Mouse (Mus musculus) heart, adult 2 months (tissue): Measurements from ENCODE around the gene Fcrlb. TPM values are rescaled to one million over a fixed set of nuclear protein-coding genes. Genes with fewer than 3 reads are reported as not detected.
A peak's percentile ranks its signal among the peaks of the same experiment; 100 is the strongest.

ENCODE experiments used
- DNase-seq, 2 experiments: peaks; one replicate each; pipeline ENCODE4 v3.0.0; 2021
- H3K27ac ChIP-seq: fragments of 200-600 bp; 2 replicates; pipeline ENCODE4 v1.8.1; 2022
- H3K27me3 ChIP-seq: fragments of 200-500 bp; 2 replicates; pipeline ENCODE4 v1.6.1; 2012; ENCODE audit warnings: mild to moderate bottlenecking, low read length, inconsistent platforms, mixed read lengths; ENCODE audit not compliant: control insufficient read depth, insufficient read depth
- H3K36me3 ChIP-seq: fragments of 200-500 bp; 2 replicates; pipeline ENCODE4 v1.6.1; 2012; ENCODE audit warnings: low read length, inconsistent platforms; ENCODE audit not compliant: control insufficient read depth, insufficient read depth
- H3K4me1 ChIP-seq: fragments of 200-500 bp; 2 replicates; pipeline ENCODE4 v1.6.1; 2011; ENCODE audit warnings: low read length; ENCODE audit not compliant: control insufficient read depth, insufficient read depth
- H3K4me3 ChIP-seq: fragments of 200-600 bp; 2 replicates; pipeline ENCODE4 v1.8.1; 2022
- H3K79me2 ChIP-seq: fragments of 200-500 bp; replicated peaks from 2 replicates; pipeline ENCODE4 v1.6.1; 2012; ENCODE audit warnings: mild to moderate bottlenecking, inconsistent platforms, low read length, moderate library complexity, mixed read lengths; ENCODE audit not compliant: control insufficient read depth, insufficient read depth
- H3K9ac ChIP-seq: fragments of 200-500 bp; 2 replicates; pipeline ENCODE4 v1.6.1; 2012; ENCODE audit warnings: low read depth, mild to moderate bottlenecking, control low read depth, inconsistent platforms, low read length, mixed read lengths
- CTCF ChIP-seq: fragments of 200-600 bp; IDR thresholded peaks from 2 replicates; pipeline ENCODE4 v1.8.1; 2022; ENCODE audit warnings: antibody characterized with exemption, mild to moderate bottlenecking, moderate library complexity
- EP300 ChIP-seq: fragments of 200-500 bp; IDR thresholded peaks from 2 replicates; pipeline ENCODE4 v1.6.1; 2011; ENCODE audit warnings: low read depth, low read length, control low read depth; ENCODE audit not compliant: insufficient read depth
- POLR2A ChIP-seq: fragments of 200-500 bp; IDR thresholded peaks from 2 replicates; pipeline ENCODE4 v1.6.1; 2011; ENCODE audit warnings: mild to moderate bottlenecking, low read depth, low read length, control low read depth; ENCODE audit not compliant: insufficient read depth
- WGBS: fragments of 180-500 bp; shearing (Covaris S2); methylation state at CpG from one replicate; pipeline ENCODE4 v1.1.7; 2018; 5-methylcytosine and 5-hydroxymethylcytosine counted together
- intact Hi-C: fragments of 180-260 bp; cut with DNase I; formaldehyde crosslinking; loops from one replicate; pipeline ENCODE4 v1.15.1; 2025
- polyA plus RNA-seq: library from polyadenylated mRNA; depleted of rRNA; stranded (reverse); fragments of >200 nt; gene quantifications from 2 replicates; pipeline ENCODE4 v1.2.3, GENCODE M21; 2012
- total RNA-seq, 2 experiments: library from RNA; stranded (reverse); gene quantifications; 2 replicates each; pipeline ENCODE4 v1.2.3; 2021

The Fcrlb gene
- total and polyA plus RNA-seq, 3 experiments = not detected

DNA sequence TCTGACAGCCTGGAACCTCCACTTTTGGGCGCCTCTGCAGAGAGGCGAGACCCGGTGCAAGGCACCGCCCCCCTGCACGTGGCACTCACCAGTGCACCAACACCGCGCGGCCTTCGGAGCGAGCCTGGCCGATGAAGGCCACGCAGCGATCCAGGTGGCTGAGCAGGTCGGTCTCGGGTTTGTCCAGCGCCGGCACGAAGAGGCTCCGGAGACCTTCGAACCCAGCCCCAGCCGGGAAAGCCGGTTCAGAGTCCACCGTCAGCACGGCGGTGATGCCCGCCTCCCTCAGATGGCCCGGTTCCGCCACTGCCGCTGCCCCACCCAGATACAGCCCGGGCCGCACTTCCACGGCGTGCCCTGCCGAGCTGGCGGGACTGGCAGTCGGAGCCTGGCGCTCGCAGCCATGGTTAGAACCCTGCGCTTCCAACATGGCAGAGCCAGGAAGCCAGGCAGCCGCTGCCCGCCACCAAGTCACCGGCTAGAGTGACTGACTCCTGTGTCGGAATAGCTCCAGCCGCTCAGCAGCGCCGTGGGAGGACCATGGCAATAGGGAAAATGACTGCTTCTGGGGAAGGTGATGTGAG, 27.7 kb downstream of the Fcrlb start, which contains the start of the genes Gm26620 and Dusp12:
Gene Gm26620, plus strand, starts transcription at position 88 of the 584 bp plus-strand sequence.
Gene Dusp12, minus strand, starts transcription at position 563 of the 584 bp plus-strand sequence.
- peak; percentile 86 to 88 for DNase-seq
- intact Hi-C loops = loop anchor here (1.0 kb wide), 1 partner anchor 18 kb away; the partner anchor contains the start of gene Atf6
- peaks cover 2% of the 10 kb centered on the region for H3K4me1 ChIP-seq
- under 1% methylated on average over 46 of the region's 46 CpGs for WGBS
- H3K9ac ChIP-seq = peak within 1 kb of the TSS; percentile 97
- H3K27me3 ChIP-seq = no peaks in the 10 kb centered on the region
- no peaks in the 10 kb centered on the region; the same call in 1 of the 2 replicates for H3K79me2 ChIP-seq
- TF ChIP-seq CTCF (peak; percentile 87), POLR2A (peak; percentile 48; the same call in 1 of the 2 replicates), EP300 (no peak)
- H3K36me3 ChIP-seq = peaks cover under 1% of the 10 kb centered on the region; the same call in 1 of the 2 replicates
- peak within 1 kb of the TSS; percentile 82 for H3K27ac ChIP-seq
- peak within 1 kb of the TSS; percentile 85 for H3K4me3 ChIP-seq

DNA sequence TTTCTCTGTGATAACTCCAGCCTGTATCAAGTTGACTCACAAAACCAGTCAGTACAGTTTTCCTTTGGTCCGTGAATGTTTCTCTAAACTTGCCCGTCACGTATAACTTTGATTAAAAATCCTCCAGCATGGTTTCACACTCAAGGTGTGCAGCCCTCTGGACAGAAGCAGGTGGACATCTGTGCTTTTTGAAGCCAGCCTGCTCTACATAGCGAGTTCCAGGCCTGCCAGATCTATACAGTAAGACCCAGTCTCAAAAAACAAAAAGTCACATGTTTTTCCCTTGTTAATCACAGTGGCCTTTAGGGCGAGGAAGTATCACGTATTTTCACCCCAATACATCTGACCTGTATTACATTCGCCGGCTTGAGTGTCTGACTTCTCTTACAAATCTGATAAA, 28.4 kb downstream of the Fcrlb start:
- Histone ChIP-seq H3K4me3 (peak overlapping the region; percentile 85), H3K27ac (no peak overlapping the region), H3K27me3 (no peaks in the 10 kb centered on the region), H3K36me3 (peaks cover 2% of the 10 kb centered on the region; the same call in 1 of the 2 replicates), H3K79me2 (no peaks in the 10 kb centered on the region; the same call in 1 of the 2 replicates), H3K9ac (peak overlapping the region; percentile 97; the same call in 1 of the 2 replicates), H3K4me1 (peaks cover 2% of the 10 kb centered on the region)
- WGBS = 19% methylated on average over 8 of the region's 8 CpGs
- TF ChIP-seq CTCF = no peak
- no peak for TF ChIP-seq POLR2A
- TF ChIP-seq EP300 = no peak
- DNase-seq = no peak
- intact Hi-C loops = no loop called here

DNA sequence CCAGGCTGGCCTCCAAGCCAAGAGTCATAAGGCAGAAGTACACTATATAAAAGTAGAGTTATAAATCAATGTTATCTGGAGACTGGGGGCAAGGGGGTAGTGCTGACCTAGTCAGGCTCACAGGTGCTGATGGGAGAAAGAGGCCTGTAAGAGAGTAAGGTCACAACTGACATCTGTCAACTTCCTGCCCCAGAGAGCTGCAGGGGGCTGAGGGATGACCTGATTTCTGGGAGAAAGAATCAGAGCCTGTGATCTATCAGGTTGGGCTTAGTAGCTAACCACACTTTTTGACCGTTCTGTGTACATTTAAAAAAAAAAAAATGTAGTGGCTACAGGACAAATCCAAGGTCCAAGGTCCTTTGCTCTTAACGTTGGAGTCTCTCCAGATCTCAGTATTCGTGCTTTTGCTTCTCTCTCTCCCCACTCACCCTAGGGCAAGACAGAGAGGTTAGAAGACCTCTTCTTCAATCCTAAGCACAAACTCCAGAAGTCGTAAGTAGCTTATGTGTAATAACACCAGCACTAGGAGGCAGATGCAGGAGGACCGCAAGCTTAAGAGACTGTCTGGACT, 29.7 kb downstream of the Fcrlb start:
- no peaks in the 10 kb centered on the region for H3K27me3 ChIP-seq
- H3K27ac ChIP-seq = no peak overlapping the region
- peaks cover 2% of the 10 kb centered on the region; the same call in 1 of the 2 replicates for H3K36me3 ChIP-seq
- H3K9ac ChIP-seq = no peak overlapping the region
- intact Hi-C loops = no loop called here
- no peak overlapping the region for H3K4me3 ChIP-seq
- H3K4me1 ChIP-seq = peaks cover 2% of the 10 kb centered on the region
- TF ChIP-seq CTCF (no peak), POLR2A (no peak), EP300 (no peak)
- H3K79me2 ChIP-seq = no peaks in the 10 kb centered on the region; the same call in 1 of the 2 replicates
- no peak for DNase-seq
- 74% methylated on average over 5 of the region's 5 CpGs for WGBS

DNA sequence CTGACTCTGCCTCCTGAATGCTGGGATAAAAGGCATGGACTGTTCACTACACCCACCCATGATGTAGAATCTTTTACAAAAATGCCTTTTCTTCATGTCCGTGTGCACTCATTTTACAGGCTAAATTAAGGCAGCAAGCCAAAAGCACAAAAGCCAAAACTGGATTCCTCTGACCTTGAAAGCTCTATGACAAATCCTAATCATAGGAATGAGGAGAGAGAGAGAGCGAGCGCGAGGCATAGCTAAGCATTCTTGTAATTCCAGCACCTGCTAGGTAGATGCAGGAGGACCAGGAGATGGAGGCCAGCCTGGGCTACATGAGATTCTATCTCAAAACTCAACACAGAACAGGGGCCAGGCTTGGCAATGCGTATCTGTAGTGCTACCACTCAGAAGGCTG, 35.8 kb downstream of the Fcrlb start:
- no peak for DNase-seq
- no peak for TF ChIP-seq CTCF
- no peak for TF ChIP-seq POLR2A
- no peak for TF ChIP-seq EP300
- Histone ChIP-seq H3K27me3 (no peaks in the 10 kb centered on the region), H3K36me3 (peaks cover 2% of the 10 kb centered on the region), H3K4me1 (no peaks in the 10 kb centered on the region), H3K9ac (no peak overlapping the region), H3K27ac (no peak overlapping the region), H3K79me2 (no peaks in the 10 kb centered on the region), H3K4me3 (no peak overlapping the region)
- 73% methylated on average over 5 of the region's 5 CpGs for WGBS
- intact Hi-C loops = no loop called here

DNA sequence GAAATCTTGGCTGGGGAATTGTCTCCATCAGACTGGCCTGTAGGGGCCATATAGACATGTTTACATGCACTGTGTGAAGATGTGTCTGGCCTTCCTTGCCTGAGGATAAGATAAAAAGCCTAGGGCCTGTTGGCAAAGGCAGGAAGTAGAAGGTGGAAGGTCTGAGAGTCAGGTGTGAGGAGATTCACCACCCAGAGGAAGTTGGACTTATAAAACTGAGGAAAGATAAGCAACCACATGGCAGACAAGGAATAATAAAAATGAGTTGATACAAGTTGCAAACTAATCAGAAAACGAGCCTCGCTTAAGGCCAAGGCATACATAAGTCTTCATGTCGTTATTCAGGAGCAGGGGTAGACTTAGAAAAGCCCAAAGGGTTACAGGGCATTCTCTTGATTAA, 37.1 kb downstream of the Fcrlb start:
- Histone ChIP-seq H3K36me3 (peaks cover 2% of the 10 kb centered on the region), H3K4me1 (no peaks in the 10 kb centered on the region), H3K4me3 (no peak overlapping the region), H3K27me3 (no peaks in the 10 kb centered on the region), H3K27ac (no peak overlapping the region), H3K79me2 (no peaks in the 10 kb centered on the region), H3K9ac (no peak overlapping the region)
- DNase-seq = no peak
- intact Hi-C loops = no loop called here
- 82% methylated on average over 3 of the region's 3 CpGs for WGBS
- TF ChIP-seq EP300 (no peak), POLR2A (no peak), CTCF (no peak)

DNA sequence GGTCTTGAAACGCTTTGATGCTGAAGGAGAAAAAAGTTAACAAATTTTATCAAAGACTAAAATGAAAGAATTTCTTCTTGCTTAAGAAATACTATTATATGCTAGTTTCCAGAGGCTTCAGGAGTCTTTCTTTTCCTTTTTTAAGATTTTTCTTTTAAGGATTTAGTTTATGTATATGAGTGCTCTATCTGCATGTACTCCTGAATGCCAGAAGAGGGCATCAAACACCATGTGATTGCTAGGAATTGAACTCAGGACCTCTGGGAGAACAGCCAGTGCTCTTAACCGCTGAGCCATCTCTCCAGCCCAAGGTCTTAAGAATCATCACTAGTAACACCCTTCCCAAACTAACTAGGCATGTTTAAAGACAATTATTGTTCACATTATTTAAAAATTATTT, 40.8 kb downstream of the Fcrlb start:
- Histone ChIP-seq H3K27ac (no peak overlapping the region), H3K36me3 (no peaks in the 10 kb centered on the region; the same call in 1 of the 2 replicates), H3K9ac (no peak overlapping the region), H3K4me3 (no peak overlapping the region), H3K4me1 (peaks cover 1% of the 10 kb centered on the region; the same call in 1 of the 2 replicates), H3K79me2 (no peaks in the 10 kb centered on the region; the same call in 1 of the 2 replicates), H3K27me3 (no peaks in the 10 kb centered on the region)
- WGBS = 97% methylated on average over 2 of the region's 2 CpGs
- no peak for TF ChIP-seq POLR2A
- TF ChIP-seq EP300 = no peak
- TF ChIP-seq CTCF = no peak
- intact Hi-C loops = no loop called here
- no peak for DNase-seq
